Mouse (Mus musculus) frontal cortex, postnatal 25 days (tissue): Measurements from ENCODE around the gene Gm42517.

Experiments used
- DNase-seq, 2 experiments: peaks; one replicate each; pipeline ENCODE4 v3.0.0; 2022; ENCODE audit warnings: low spot score in 2 of 2

The Gm42517 gene

DNA sequence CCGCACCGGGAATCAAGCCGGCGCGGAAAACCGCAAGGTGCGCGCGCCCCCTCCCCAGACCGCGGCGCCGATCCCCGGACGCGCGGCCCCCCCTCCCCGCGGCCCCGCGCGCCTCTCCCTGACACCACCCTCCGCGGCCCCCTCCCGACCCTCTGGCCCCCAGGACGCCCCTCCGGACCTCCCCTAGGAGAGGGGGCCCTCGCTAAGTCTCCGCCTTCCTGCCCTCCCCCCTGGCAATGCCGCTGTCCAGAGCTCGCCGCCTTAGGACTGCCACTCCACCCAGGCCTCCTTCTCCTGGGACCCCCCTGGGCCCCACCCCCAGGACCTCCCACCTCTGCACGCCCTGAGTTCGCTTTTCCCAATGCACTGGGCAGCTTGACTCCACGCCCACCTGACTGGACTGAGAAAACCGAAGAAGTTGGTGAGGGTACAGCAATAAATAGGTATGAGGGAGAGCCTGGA lies at the start of gene Gm42517:
Gene Gm42517 (minus strand): TSS at position 52 of the 462 bp plus-strand sequence.
- no peak for DNase-seq

DNA sequence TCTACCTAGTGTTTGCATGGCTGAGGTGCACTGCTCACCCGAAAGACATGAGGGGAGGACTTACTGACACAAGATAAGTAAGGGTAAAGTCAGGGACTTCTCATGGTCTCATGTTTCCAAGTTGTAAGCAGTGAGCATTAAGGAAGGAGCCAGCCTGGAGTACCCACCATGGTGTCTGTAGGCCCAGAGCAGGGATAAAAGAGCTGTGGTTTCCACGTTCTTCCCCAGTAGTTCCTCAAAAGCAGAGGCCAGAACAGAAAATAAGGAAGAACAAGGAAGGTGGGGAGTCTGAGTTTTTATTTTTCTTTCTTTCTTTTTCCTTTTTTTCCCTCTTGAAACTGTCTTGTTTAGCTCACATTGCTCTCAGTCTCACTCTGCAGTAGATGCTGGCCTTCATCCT lies 47.0 kb upstream of the Gm42517 start:
- DNase-seq: no peak

DNA sequence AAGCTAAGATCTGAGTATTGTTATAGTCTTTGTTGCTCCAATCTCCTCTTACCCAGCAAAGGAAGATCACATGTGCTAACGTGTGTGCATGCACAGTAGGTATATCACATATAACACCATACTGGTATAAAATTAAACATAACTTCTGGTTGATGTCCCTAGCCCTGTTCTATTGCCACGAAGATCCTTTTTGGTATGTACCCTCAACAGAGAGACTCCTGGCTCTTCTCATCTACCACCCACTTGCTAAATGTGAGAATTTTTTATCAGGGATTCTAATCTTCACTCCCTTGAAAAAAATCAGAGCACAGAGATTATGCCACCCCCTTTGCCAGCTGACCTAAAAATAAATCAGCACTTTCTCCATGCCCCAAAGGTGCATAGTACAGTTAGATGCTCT lies 39.3 kb upstream of the Gm42517 start:
- DNase-seq: no peak

- no peak for DNase-seq
Measured at GRCm38 (mm10) chr5:108405460-108405859, 37.7 kb upstream of the Gm42517 start.

GRCm38 (mm10) chr5:108403453-108403852 lies 35.7 kb upstream of the Gm42517 start:
- no peak for DNase-seq

DNA sequence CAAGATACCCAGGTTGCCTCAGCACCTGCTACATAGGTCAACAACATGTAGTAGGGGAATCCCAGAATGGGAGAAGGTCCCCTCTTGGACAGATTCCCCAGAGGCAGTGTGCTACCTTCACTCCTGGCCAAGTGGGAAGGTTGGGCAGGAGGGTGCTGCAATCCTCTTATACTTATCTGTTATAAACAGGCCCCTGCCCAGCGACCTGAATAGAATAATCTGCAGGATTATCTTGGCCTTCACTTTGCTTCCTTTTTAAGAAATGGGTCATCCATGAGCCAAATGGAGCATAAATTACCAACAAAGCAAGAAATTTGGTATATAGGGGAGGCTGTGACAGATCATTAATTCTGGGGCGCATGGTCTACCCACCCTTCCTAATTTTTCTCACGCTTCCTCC lies 22.0 kb upstream of the Gm42517 start:
- DNase-seq: no peak

DNA sequence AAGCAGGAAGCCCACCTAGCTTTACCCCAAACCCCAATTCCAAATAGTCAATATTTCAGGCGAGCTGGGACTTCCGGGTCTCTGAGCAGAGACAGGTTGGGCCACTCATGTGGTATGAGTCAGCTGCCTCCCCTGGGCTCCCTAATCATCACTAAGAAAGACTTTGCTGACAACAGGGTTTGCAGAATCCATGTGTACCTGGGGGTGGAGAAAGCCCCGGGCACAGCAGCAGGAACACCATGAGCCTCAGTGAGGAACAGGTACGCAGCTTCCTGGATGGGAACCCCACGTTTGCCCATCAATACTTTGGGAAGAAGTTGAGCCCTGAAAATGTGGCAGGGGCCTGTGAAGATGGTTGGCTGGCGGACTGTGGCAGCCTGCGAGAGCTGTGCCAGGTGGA lies 20.5 kb upstream of the Gm42517 start, which contains the start of gene Pde6b:
Gene Pde6b (plus strand): TSS at position 191 of the 400 bp plus-strand sequence.
- DNase-seq: no peak

DNA sequence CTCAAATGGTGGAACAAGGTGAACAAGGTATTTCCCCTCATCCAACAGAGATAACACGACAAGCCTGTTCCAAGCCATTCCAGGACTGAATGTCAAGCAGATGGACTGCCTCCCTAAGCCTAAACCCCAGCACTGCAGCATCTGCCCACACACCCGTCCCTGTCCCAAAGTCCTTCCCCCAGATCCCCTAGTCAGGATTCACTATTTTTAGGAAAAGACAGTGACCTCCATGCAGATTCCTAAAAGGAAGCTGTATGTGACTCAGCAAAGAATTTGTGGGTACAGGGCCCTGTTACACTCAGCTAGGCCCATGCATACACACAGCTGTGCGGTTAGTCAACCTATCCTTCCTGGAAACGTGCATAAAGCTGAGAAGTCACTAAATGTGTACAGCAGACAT lies 18.7 kb upstream of the Gm42517 start:
- DNase-seq: no peak

- DNase-seq: no peak
Measured at GRCm38 (mm10) chr5:108385632-108386031, 17.9 kb upstream of the Gm42517 start.

- DNase-seq: no peak
Measured at GRCm38 (mm10) chr5:108378346-108378745, 10.6 kb upstream of the Gm42517 start.

- no peak for DNase-seq
Measured at GRCm38 (mm10) chr5:108376059-108376458, 8.3 kb upstream of the Gm42517 start.

GRCm38 (mm10) chr5:108374079-108374478 lies 6.4 kb upstream of the Gm42517 start:
- DNase-seq: no peak

DNA sequence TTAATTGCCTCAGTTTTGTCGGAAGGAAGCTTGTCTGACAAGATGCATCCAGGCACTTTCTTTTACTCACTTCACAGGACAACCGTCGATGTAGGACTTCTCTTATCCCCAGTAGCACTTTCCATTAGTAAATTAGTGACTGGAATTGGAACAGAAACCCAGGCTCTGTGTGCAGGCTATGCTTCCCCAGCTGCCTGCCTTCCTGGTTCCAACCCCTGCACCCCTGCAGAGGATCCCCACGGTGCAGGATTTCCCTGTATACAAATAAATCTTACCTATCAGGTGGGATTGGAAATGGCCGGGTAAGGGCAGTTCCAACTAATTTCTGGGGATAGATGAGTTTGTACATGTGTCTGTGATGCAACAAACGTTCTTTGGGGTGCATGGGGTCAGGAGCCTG lies 2.2 kb upstream of the Gm42517 start:
- no peak for DNase-seq

DNA sequence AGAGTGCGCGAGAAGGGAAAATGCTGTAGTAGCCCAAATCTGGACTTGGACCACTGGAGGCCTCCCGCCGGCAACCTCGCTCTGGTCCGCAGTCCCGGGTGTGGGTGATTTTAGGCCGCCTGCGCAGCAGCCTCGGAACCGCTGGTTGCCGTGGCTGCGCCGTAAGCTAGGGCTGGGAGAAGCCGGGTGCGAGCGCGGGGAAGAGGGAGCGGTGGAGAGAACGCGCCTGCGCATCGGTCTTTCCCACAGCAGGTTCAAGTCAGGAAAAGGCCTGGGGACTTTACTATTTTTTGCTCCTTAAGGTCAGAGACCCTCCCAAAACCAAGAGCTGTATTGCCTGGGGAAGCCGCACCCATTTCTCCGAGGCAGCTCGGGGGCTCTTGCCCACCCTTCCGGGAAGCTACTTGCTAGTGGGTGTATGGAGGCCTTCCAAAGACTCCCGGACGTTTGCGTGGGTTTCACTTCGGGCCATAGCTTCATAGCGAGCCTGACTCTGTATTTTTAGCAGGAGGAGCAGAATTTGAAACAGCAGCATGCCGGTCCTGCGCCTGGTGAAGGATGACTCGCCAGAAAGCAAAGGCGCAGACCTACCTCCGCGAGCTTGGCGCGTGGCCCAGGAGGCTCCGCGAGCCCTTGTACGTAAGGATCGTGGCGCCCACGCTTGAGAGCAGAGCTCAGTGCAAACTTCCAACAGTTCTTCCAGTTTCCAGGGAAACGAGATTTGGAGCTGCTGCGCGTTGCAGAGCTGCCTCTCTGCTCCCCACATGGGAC lies 1.3 kb upstream of the Gm42517 start:
- peak; percentile 81 to 88 for DNase-seq

DNA sequence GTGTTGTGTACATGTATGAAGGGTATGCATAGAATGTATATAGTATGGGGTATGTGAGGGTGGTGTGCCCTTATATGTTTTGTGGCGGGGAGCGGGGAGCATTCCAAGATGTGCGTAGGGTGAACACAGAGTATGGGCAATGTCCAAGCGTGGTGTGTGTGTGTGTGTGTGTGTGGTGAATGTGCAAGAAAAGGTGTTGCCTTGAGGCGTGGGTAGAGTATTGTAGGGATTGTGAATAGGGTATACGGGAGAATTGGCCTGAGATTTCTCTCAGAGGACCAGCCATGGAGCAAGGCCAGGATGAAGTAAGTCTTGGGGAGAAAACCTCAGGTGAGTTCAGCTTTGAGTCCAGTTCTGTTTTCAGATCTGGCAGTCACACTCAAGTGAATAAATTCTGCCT lies 724 bp upstream of the Gm42517 start:
- DNase-seq: no peak

DNA sequence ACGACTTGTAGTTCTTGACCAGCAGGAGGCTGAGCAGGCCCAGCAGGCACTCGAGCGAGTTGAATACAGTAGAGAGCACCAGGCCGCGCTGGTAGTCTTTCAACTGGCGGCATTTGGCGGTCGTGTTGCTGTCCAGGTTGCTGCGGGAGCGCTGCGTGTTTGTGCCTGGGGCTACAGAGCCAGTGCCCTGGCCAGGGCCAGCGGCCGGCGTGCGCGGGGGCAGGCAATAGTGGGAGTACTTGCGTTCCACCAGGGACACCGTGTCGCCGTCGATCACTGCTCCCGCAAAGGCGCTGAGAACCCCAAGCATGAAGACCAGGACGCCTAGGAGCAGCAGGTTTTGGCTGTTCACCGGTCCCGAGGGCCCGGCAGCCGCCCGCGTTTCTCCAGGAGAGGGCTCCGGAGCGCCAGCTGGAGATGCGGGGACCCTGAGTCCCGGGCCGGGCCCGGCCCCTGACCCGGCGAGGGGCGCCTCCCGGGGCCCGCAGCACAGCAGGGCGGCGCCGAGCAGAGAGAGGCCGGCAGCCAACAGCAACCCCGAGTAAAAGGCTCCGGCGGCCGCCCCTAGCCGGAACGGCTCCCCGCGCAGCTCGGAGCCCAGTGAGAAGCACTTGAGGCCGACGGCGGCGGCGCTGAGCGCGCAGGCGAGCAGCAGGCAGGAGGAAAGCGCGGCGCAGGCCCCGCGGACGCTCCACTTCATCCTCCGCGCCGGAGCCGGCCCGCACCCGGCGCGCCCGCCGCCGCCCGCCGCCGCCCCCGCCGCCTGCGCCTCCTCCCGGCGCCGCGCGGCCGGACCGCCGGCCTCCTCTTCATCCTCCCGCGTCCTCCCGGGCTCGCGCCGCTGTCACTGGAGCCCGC lies 509 bp downstream of the Gm42517 start:
- peak; percentile 44 to 49 for DNase-seq

DNA sequence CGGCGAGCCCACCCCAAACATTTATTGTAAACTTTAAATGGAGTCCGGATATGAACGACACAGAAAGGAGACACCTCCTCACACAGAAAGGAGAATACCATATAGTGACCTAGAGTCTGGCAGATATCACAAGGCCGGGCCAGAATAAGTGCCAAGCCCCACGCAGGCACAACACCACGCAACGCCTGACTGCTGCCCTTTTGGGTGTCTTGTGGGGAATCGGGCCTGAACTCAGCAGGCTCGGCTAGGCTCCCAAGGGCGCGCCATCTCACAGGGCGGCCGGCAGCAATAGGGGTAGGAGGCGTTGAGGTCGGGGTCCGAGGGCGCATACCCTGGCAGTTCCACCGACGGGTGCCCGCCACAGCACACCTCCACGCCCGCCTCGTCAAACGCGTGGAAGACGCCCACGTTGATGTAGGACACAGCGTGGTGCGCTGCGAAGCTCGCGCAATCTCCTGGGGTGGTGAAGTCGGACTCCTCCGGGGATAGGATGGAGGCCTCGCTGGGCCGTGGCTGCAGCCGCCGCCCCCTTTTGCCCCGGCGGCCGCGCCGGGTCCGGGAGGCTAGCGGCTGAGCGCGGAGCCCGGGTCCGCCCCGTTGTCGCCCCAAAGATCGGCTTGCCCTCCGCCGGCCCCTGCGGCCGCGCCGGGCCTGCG lies 1.3 kb downstream of the Gm42517 start:
- no peak for DNase-seq

DNA sequence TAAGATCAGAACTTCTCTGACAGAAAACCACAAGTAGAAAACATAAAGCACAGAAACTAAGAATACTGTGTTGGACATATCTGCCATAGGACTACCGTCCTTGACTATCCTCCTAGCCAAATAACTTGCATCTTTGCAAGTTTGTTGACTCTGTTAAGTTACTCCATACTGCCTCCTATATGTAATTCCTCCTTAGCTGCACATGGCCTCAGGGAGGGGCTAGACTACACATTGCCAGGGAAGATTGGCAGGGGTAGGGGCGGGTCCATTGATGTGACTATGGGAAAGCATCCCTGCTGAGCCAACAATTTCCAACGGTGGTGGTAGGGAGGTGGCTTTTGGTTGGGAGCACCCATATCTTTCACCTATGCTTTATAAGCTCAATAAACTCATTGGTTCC lies 5.4 kb downstream of the Gm42517 start:
- DNase-seq: no peak

DNA sequence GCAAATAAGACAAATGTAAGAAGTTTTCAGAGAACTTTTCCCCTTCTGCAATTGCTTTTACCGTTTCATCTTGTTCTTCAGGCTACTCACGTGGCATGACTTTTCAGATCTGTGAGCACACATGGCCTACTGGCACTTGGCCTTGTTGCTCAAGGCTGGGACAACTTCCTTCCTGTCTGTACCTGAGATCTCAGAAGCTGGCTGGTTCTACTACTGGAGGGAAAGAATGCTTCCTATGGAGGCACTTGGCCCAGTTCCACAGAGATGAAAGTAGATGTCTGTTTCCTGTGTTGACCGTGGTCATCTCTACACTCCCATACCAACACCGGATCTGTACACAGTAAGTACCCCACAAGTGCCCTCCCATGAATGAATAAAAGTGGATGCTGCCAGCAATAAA lies 7.5 kb downstream of the Gm42517 start:
- no peak for DNase-seq

DNA sequence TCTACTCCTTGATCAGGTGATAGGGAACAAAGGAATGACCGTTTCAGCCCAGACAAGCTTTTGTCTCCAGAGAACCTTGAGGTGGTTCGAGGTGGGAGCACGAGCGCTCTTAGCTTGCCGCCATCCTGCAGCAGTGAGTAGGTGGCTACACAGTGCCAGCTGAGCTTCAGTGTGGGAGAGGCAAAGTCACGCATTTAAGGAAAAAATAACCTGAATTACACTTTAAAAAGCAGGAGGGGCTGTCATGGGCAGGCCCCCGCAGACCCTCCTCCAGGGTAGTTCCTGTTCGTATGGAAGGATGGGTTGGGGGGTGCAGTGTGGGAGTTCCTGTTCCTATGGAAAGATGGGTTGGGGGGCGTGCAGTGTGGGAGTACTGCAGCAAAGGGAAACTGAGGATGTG lies 8.2 kb downstream of the Gm42517 start:
- no peak for DNase-seq

- no peak for DNase-seq
Measured at GRCm38 (mm10) chr5:108357862-108358261, 9.9 kb downstream of the Gm42517 start.

DNA sequence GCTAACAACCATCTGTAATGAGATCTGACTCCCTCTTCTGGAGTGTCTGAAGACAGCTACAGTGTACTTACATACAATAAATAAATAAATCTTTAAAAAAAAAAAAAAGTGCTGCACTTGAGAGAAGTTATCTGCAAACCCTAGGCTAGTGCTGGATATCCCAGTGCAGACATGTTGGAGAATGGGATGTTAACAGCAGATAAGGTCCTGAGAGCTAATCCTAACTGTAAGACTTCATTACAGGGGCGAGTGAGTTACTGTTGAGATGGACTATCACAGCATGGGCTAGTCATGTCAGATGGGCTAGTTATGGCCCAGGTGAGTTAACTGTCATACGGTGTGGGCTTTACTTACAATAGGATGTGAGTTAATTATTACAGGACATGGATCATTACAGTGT lies 13.7 kb downstream of the Gm42517 start:
- DNase-seq: no peak
